Mouse (Mus musculus) midbrain, embryonic 13.5 days (tissue): ENCODE measurements around the gene Ttbk2. TPM values are rescaled to one million over a fixed set of nuclear protein-coding genes. Genes with fewer than 3 reads are reported as not detected.

Source experiments
- ATAC-seq: fragments of 200-750 bp; cut with Nextera tagmentation; 2 replicates; pipeline ENCODE4 v1.8.0; 2017; ENCODE audit warnings: mild to moderate bottlenecking, moderate TSS enrichment, moderate library complexity
- H3K27ac ChIP-seq: fragments of 300-500 bp; sonication (generic); 2 replicates; pipeline ENCODE4 v1.5.1; 2015; ENCODE audit warnings: inconsistent platforms, mild to moderate bottlenecking, moderate library complexity
- H3K27me3 ChIP-seq: fragments of 300-500 bp; sonication (generic); 2 replicates; pipeline ENCODE4 v1.6.1; 2015; ENCODE audit warnings: mild to moderate bottlenecking, inconsistent platforms
- H3K36me3 ChIP-seq: fragments of 300-500 bp; sonication (generic); 2 replicates; pipeline ENCODE4 v1.6.1; 2015; ENCODE audit warnings: mild to moderate bottlenecking, inconsistent platforms
- H3K4me1 ChIP-seq: fragments of 300-500 bp; sonication (generic); replicated peaks from 2 replicates; pipeline ENCODE4 v1.6.1; 2015; ENCODE audit warnings: inconsistent platforms
- H3K4me2 ChIP-seq: fragments of 300-500 bp; sonication (generic); replicated peaks from 2 replicates; pipeline ENCODE4 v1.6.1; 2015; ENCODE audit warnings: moderate library complexity, mild to moderate bottlenecking, inconsistent platforms
- H3K4me3 ChIP-seq: fragments of 300-500 bp; sonication (generic); replicated peaks from 2 replicates; pipeline ENCODE4 v1.5.1; 2015; ENCODE audit warnings: mild to moderate bottlenecking, inconsistent platforms
- H3K9ac ChIP-seq: fragments of 300-500 bp; sonication (generic); replicated peaks from 2 replicates; pipeline ENCODE4 v1.6.1; 2015; ENCODE audit warnings: mild to moderate bottlenecking, inconsistent platforms
- H3K9me3 ChIP-seq: fragments of 300-500 bp; sonication (generic); 2 replicates; pipeline ENCODE4 v1.6.1; 2016; ENCODE audit warnings: mild to moderate bottlenecking, inconsistent platforms
- WGBS: fragments of 180-500 bp; shearing (Covaris S2); methylation state at CpG from one replicate; pipeline ENCODE4 v1.1.7; 2015; 5-methylcytosine and 5-hydroxymethylcytosine counted together
- polyA plus RNA-seq: library from polyadenylated mRNA; unstranded; fragments of >200 nt; fragmentation: Nextera tagmentation; extraction: Ambion mirVana; gene quantifications from 2 replicates; pipeline ENCODE4 v1.2.1, GENCODE M21; 2015

Ttbk2 gene
- polyA plus RNA-seq, 1 experiment from 2014 or later, result 12.0 TPM

- Histone ChIP-seq H3K9me3 (no peaks in the 10 kb centered on the region), H3K27ac (no peak overlapping the region), H3K9ac (no peak overlapping the region), H3K27me3 (no peaks in the 10 kb centered on the region), H3K4me2 (no peak overlapping the region), H3K36me3 (peaks cover 37% of the 10 kb centered on the region), H3K4me1 (no peaks in the 10 kb centered on the region), H3K4me3 (no peak overlapping the region)
- no peak for ATAC-seq
Measured at GRCm38 (mm10) chr2:120707041-120707440, 143.4 kb downstream of the Ttbk2 start.

- no peak overlapping the region for H3K4me2 ChIP-seq
- peaks cover 60% of the 10 kb centered on the region for H3K36me3 ChIP-seq
- H3K27ac ChIP-seq, result no peak overlapping the region
- H3K9ac ChIP-seq, result no peak overlapping the region
- H3K27me3 ChIP-seq, result no peaks in the 10 kb centered on the region
- H3K4me3 ChIP-seq, result no peak overlapping the region
- ATAC-seq, result no peak
- H3K4me1 ChIP-seq, result no peaks in the 10 kb centered on the region
- H3K9me3 ChIP-seq, result no peaks in the 10 kb centered on the region
- WGBS, result 82% methylated on average over 5 of the region's 5 CpGs
Measured at GRCm38 (mm10) chr2:120702675-120703074, 147.7 kb downstream of the Ttbk2 start.

GRCm38 (mm10) chr2:120700379-120700885, 150.0 kb downstream of the Ttbk2 start:
- no peak for ATAC-seq
- Histone ChIP-seq H3K36me3 (peaks cover 71% of the 10 kb centered on the region), H3K9me3 (no peaks in the 10 kb centered on the region), H3K27ac (no peak overlapping the region), H3K4me1 (no peaks in the 10 kb centered on the region), H3K27me3 (no peaks in the 10 kb centered on the region), H3K4me3 (no peak overlapping the region), H3K4me2 (no peak overlapping the region), H3K9ac (no peak overlapping the region)
- 94% methylated on average over 3 of the region's 3 CpGs for WGBS

- peaks cover 69% of the 10 kb centered on the region for H3K36me3 ChIP-seq
- no peak overlapping the region for H3K4me2 ChIP-seq
- 88% methylated on average over 5 of the region's 5 CpGs for WGBS
- no peak overlapping the region for H3K4me3 ChIP-seq
- no peaks in the 10 kb centered on the region for H3K27me3 ChIP-seq
- H3K9me3 ChIP-seq, result no peaks in the 10 kb centered on the region
- no peak overlapping the region for H3K9ac ChIP-seq
- H3K27ac ChIP-seq, result no peak overlapping the region
- no peak for ATAC-seq
- no peaks in the 10 kb centered on the region for H3K4me1 ChIP-seq
Measured at GRCm38 (mm10) chr2:120697767-120698166, 152.6 kb downstream of the Ttbk2 start.

Other genes with a start within 250 kb of the Ttbk2 start
- 33.1 and 37.1 TPM in 2 replicates for gene Haus2, start 241.2 kb downstream of the Ttbk2 start, polyA plus RNA-seq
- 34.0 and 36.4 TPM in 2 replicates for gene Lrrc57, start 241.1 kb downstream of the Ttbk2 start, polyA plus RNA-seq
- 3.4 and 4.2 TPM in 2 replicates for gene Stard9, start 221.5 kb downstream of the Ttbk2 start, polyA plus RNA-seq
- gene Cdan1, start 476 bp downstream of the Ttbk2 start, polyA plus RNA-seq, result 4.8 and 5.7 TPM in 2 replicates
- gene Ubr1, start 120.1 kb upstream of the Ttbk2 start, polyA plus RNA-seq, result 34.6 and 38.6 TPM in 2 replicates
- gene Tmem62, start 126.4 kb upstream of the Ttbk2 start, polyA plus RNA-seq, result 8.7 and 10.2 TPM in 2 replicates
- 72.0 and 74.9 TPM in 2 replicates for gene Ccndbp1, start 157.8 kb upstream of the Ttbk2 start, polyA plus RNA-seq
- gene Epb42, start 186.5 kb upstream of the Ttbk2 start, polyA plus RNA-seq, result 0.98 and 1.1 TPM in 2 replicates
- gene Tgm5, start 235.2 kb upstream of the Ttbk2 start, polyA plus RNA-seq, result not detected in 2 replicates